Mouse (Mus musculus): ENCODE data around the gene Pfdn4. TPM values are rescaled to one million over a fixed set of nuclear protein-coding genes. Genes with fewer than 3 reads are reported as not detected.

The Pfdn4 gene
- polyA plus RNA-seq (2015; fragmentation: Nextera tagmentation; extraction: Ambion mirVana) = 44.8 and 48.2 TPM in 2 replicates

DNA sequence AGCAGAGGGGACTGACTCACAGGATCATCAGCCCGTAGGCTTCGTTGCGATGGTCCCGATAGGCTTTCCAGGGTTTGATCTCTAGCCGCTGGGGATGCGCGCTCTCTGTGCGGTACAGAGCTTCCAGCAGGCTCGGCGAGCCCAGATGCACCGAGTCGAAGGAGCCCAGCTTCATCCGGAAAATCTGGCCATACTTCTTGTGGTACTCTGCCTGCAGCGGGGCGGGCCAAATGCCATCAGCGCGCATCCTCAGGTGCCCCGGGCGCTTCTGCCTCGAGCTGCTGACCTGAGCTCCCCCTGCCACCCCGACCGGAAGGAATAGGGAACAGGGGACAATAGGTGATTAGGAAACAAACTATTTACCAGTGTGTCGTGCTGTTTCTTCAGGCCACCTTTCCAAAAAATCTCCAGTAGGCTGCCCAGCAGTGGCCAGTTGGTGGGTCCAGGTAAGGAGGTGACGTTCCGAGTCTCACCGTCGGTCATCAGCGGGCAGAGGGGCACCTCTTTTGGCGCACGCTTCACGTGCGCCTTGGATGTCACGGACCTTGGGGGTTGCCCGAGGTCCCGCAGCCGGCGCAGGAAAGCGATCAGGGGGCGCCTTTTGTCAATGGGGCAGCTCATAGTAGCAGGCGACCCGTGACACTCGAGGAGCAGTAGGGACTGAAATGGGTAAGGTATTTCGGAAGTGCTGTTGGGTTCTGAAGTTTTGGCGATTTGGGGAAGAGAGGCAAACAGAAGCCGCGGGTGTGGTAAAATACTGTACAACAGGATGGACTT is at the start of gene Pfdn4:
Gene Pfdn4, plus strand, starts transcription at position 275 of the 777 bp plus-strand sequence.

DNA sequence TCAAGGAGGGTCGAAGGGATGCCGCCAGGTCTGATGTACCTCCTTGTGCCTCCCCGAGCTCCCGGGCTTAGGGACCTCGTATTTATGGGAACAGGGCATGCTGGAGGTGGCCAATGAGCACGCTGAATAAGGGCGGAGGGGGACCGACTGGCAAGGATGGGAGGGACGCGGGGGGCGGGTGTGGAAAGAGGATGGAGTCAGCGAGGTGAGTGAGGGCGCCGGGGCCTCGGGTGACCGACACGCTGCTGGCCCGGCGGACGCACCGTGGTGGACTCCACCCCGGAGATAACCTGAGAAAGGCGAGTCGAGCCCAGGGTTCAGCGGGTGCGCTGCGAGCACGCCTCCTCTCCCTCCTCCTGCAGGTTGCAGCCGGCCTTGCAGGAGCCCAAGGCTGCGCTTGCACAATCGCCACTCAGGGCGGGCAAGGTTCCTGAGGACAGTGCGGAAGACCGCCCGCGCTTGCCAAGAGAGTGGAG is 901 bp downstream of the Pfdn4 start, which contains the start of gene Cyp24a1:
Gene Cyp24a1, minus strand, starts transcription at position 55 of the 476 bp plus-strand sequence.

Other genes with a start within 250 kb of the Pfdn4 start
- gene Bcas1, start 68.6 kb upstream of the Pfdn4 start, polyA plus RNA-seq (2015; fragmentation: Nextera tagmentation; extraction: Ambion mirVana) = 0.17 and 0.32 TPM in 2 replicates
- gene Cyp24a1, start 717 bp downstream of the Pfdn4 start, polyA plus RNA-seq (2015; fragmentation: Nextera tagmentation; extraction: Ambion mirVana) = not detected in 2 replicates
- not detected in 2 replicates for gene 4930470P17Rik, start 105.6 kb downstream of the Pfdn4 start, polyA plus RNA-seq (2015; fragmentation: Nextera tagmentation; extraction: Ambion mirVana)
- 0.12 and 0.16 TPM in 2 replicates for gene Dok5, start 235.4 kb downstream of the Pfdn4 start, polyA plus RNA-seq (2015; fragmentation: Nextera tagmentation; extraction: Ambion mirVana)